Mouse (Mus musculus) liver (tissue): Measurements from ENCODE around the gene Slco6c1.

ENCODE experiments used
- DNase-seq: peaks from one replicate; pipeline ENCODE4 v3.0.0-alpha.2; 2020; ENCODE audit warnings: mixed read lengths

Gene Slco6c1

DNA sequence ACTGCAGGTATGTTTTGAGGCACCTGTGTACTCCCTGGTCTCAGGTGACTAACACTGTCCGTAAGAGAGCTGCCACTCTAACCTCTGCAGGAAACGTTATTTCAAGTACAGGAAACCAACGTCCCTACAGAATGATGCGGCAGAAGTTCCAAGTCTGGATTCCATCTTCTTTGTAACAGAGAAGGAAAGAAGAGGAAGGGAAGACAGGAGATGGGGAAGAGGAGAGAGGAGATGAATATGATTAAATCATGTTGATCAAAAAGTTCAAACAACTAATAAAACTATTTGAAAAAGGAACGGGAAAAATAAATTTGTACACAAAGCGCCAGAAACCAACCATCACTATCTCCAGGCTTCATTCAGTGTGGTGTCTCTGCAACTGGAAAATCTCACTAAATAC is at the start of gene Slco6c1:
TSS of gene Slco6c1 (minus strand) at position 101 of the 400 bp plus-strand sequence.
- no peak for DNase-seq

GRCm38 (mm10) chr1:97038982-97039381 is 89.1 kb downstream of the Slco6c1 start:
- no peak for DNase-seq

GRCm38 (mm10) chr1:97038548-97038947 is 89.6 kb downstream of the Slco6c1 start:
- no peak for DNase-seq

DNA sequence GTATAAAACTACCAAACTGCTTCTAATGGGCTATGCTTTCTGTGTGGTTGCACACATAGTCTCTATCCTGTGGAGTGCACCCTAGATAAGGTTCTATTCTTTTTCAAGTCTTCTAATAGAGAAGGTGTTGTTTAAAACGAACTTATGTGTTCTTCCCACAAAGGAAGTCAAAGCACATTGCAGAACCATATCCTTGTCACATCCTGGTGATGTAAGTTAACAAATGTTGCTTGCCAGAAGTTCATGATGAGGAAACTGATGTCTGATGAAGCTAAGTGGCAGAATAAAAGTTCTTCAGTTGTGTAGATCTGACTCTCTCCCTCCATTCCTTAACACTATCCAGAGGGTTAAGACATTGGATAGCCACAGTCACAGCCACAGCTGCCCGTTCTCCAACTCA is 90.1 kb downstream of the Slco6c1 start:
- no peak for DNase-seq

GRCm38 (mm10) chr1:97021388-97021787 is 106.7 kb downstream of the Slco6c1 start:
- DNase-seq: no peak

DNA sequence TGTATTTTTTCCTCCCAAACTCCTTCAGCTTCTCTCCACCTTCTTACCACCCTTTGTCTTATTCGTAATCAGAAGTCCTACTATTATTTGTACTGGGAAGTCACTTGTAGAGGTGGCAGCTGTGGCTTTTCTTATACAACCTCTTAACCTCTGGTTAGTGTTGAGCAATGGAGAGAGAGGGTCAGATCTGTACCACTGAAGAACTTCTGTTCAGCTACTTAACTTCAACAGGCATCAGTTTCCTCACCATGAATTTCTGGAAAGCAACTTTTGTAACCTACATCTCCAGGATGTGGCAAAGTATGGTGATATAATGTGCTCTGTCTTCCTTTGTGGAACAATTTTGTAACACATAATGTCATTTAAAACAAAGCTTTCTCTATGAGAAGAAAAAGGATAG is 108.7 kb downstream of the Slco6c1 start:
- DNase-seq: no peak

GRCm38 (mm10) chr1:97018978-97019377 is 109.1 kb downstream of the Slco6c1 start:
- DNase-seq: peak; percentile 4
